Mouse (Mus musculus) lung, adult 2 months (tissue): ENCODE measurements around the gene Wnt5b.

Experiments
- CTCF ChIP-seq: fragments of 200-500 bp; IDR thresholded peaks from 2 replicates; pipeline ENCODE4 v1.5.1; 2011; ENCODE audit warnings: mild to moderate bottlenecking, low read length, control low read depth; ENCODE audit not compliant: insufficient read depth
- POLR2A ChIP-seq: fragments of 200-500 bp; IDR thresholded peaks from 2 replicates; pipeline ENCODE4 v1.6.1; 2011; ENCODE audit warnings: low read depth, mild to moderate bottlenecking, control low read depth, low read length, borderline replicate concordance; ENCODE audit errors: extremely low read depth

DNA sequence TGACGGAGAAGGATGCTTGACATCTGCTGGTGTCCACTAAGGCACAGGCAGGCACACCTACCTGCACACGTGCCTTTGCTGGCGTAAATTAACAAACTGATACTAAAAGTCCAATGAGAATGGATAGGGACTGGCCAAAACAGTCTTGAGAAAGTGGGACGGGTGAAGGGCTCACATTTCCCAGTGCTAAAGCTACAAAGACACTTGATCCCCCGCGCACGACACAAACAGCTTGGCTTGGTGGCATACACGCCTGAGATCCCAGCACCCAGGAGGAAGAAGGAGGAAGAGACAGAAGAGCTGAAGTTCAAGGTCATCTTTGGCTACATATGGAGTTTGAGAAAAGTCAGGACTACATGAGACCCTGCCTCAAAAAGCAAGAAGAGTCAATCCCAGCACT is 137.6 kb downstream of the Wnt5b start:
- TF ChIP-seq CTCF (no peak), POLR2A (no peak)
